Mouse (Mus musculus): ENCODE data around the gene Parp6. TPM values are rescaled to one million over a fixed set of nuclear protein-coding genes. Genes with fewer than 3 reads are reported as not detected.

Parp6 gene
- polyA plus RNA-seq, 1 experiment from 2014 or later: 226 TPM

DNA sequence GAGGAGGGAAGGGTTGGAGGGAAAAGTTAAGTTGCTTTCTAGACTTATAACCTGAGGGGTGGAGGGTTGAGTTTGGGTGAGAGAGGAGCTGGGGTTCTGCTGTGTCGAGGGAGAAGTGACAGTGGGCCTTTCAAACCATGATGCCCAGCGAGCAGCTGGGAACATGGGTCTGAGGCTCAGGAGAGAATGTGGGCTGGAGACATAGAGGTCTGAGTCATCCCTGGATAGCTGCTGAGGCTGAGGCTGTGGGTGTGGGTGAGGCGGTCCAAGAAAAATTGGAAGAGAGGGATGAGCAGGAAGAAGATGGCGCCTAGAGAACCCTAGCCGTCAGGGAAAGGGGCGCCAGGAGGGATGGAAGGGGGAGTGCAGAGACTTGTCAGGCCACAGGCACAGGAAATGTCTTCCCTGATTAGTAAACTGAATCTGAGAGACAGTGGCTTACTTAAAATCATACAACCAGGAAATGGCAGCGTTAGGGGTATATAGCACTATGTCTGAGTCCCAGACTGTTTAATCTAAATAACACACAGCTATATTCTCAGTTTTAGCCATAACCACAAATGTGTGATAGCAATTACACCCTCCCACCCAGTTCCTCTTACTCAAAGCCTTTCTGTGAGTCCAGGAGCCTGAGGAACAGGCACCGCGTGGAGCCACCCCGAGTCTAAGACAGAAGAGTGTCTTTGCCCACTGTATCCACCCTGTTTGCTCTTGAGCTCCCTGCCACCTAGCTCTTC lies 27.2 kb upstream of the Parp6 start:
- DNase-seq (no peak), ATAC-seq (ENCODE audit: low FRiP score, low TSS enrichment) (no peak)
- Histone ChIP-seq H3K4me2 (ENCODE audit: low read length) (peak overlapping the region; percentile 57), H3K4me1 (ENCODE audit: control insufficient read depth, insufficient read depth, low read length) (peaks cover 25% of the 10 kb centered on the region), H3K9me3 (ENCODE audit: control insufficient read depth, low read length) (no peaks in the 10 kb centered on the region), H3K36me3 (ENCODE audit: control insufficient read depth, insufficient read depth, low read length) (no peaks in the 10 kb centered on the region), H3K4me3 (replicated peaks; ENCODE audit: low read depth, low read length) (peak overlapping the region; percentile 25), H3K27me3 (ENCODE audit: control insufficient read depth, insufficient read depth, low read length) (no peaks in the 10 kb centered on the region), H3K27ac (replicated peaks; ENCODE audit: low read depth, low read length) (peak overlapping the region; percentile 57), H3K9ac (replicated peaks; ENCODE audit: low read length) (peak overlapping the region; percentile 36; the same call in 1 of the 2 replicates)
- WGBS: 81% methylated on average over 10 of the region's 10 CpGs

- ATAC-seq (ENCODE audit: low FRiP score, low TSS enrichment) (no peak), DNase-seq (no peak)
- H3K4me2 ChIP-seq (ENCODE audit: low read length): no peak overlapping the region
- 83% methylated on average over 8 of the region's 8 CpGs for WGBS
- H3K27ac ChIP-seq (replicated peaks; ENCODE audit: low read depth, low read length): no peak overlapping the region
- H3K9ac ChIP-seq (replicated peaks; ENCODE audit: low read length): no peak overlapping the region
- H3K4me1 ChIP-seq (ENCODE audit: control insufficient read depth, insufficient read depth, low read length): no peaks in the 10 kb centered on the region
- H3K36me3 ChIP-seq (ENCODE audit: control insufficient read depth, insufficient read depth, low read length): peaks cover 29% of the 10 kb centered on the region; the same call in 1 of the 2 replicates
- no peaks in the 10 kb centered on the region for H3K27me3 ChIP-seq (ENCODE audit: control insufficient read depth, insufficient read depth, low read length)
- no peaks in the 10 kb centered on the region for H3K9me3 ChIP-seq (ENCODE audit: control insufficient read depth, low read length)
- no peak overlapping the region for H3K4me3 ChIP-seq (replicated peaks; ENCODE audit: low read depth, low read length)
Observed at GRCm38 (mm10) chr9:59601661-59602060, 15.4 kb upstream of the Parp6 start.

DNA sequence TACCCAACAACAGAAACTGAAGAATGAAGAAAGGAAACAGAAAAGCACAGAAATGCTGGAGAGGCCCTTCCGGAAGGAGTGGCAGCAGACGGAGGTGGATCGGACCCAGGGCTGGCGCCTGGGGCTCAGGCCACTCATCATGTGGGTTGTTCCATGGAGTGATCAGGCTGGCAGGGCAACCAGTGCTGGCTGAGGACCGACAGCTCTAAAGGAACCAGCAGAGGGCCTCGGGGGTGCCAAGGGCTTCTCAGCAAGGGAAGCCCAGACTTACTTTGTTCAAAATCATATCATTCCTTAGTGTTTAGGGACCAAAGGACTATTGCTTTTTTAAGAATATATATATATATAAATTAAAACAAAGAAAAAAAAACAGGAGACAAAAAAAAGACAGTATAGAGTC lies 11.1 kb upstream of the Parp6 start:
- WGBS: 60% methylated on average over 6 of the region's 6 CpGs
- no peak overlapping the region for H3K4me3 ChIP-seq (replicated peaks; ENCODE audit: low read depth, low read length)
- H3K27ac ChIP-seq (replicated peaks; ENCODE audit: low read depth, low read length): no peak overlapping the region
- no peaks in the 10 kb centered on the region for H3K4me1 ChIP-seq (ENCODE audit: control insufficient read depth, insufficient read depth, low read length)
- H3K36me3 ChIP-seq (ENCODE audit: control insufficient read depth, insufficient read depth, low read length): peaks cover 30% of the 10 kb centered on the region; the same call in 1 of the 2 replicates
- ATAC-seq (ENCODE audit: low FRiP score, low TSS enrichment) (no peak), DNase-seq (no peak)
- no peaks in the 10 kb centered on the region for H3K27me3 ChIP-seq (ENCODE audit: control insufficient read depth, insufficient read depth, low read length)
- H3K9ac ChIP-seq (replicated peaks; ENCODE audit: low read length): no peak overlapping the region
- no peak overlapping the region for H3K4me2 ChIP-seq (ENCODE audit: low read length)
- no peaks in the 10 kb centered on the region for H3K9me3 ChIP-seq (ENCODE audit: control insufficient read depth, low read length)

DNA sequence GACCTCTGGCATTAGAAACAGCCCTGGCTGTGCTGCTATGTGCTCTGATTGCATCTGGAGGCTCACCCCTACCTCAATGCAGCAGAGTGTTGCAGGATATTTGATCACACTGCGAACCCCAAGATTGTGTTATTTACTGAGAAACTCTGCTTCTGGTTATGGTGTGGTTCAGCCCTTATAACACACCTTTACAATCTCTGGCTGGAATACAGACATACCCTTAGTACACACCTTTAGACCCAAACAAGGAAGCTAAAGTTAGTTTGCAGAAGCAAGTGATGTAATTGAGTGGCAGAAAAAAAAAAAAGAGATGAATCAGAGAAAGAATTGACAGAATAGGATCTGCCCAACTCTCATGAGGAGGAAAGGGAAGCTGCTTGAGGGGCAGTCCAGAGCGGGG lies 6.1 kb upstream of the Parp6 start:
- no peaks in the 10 kb centered on the region for H3K4me1 ChIP-seq (ENCODE audit: control insufficient read depth, insufficient read depth, low read length)
- H3K27me3 ChIP-seq (ENCODE audit: control insufficient read depth, insufficient read depth, low read length): no peaks in the 10 kb centered on the region
- no peak for ATAC-seq (ENCODE audit: low FRiP score, low TSS enrichment)
- no peak overlapping the region for H3K27ac ChIP-seq (replicated peaks; ENCODE audit: low read depth, low read length)
- no peaks in the 10 kb centered on the region for H3K9me3 ChIP-seq (ENCODE audit: control insufficient read depth, low read length)
- H3K9ac ChIP-seq (replicated peaks; ENCODE audit: low read length): no peak overlapping the region
- no peak overlapping the region for H3K4me2 ChIP-seq (ENCODE audit: low read length)
- H3K36me3 ChIP-seq (ENCODE audit: control insufficient read depth, insufficient read depth, low read length): peaks cover 6% of the 10 kb centered on the region; the same call in 1 of the 2 replicates
- 88% methylated on average over 2 of the region's 2 CpGs for WGBS
- H3K4me3 ChIP-seq (replicated peaks; ENCODE audit: low read depth, low read length): no peak overlapping the region
- no peak for DNase-seq

GRCm38 (mm10) chr9:59615797-59616196 lies 1.3 kb upstream of the Parp6 start:
- ATAC-seq (ENCODE audit: low FRiP score, low TSS enrichment) (no peak), DNase-seq (no peak)
- peaks cover 22% of the 10 kb centered on the region for H3K4me1 ChIP-seq (ENCODE audit: control insufficient read depth, insufficient read depth, low read length)
- H3K36me3 ChIP-seq (ENCODE audit: control insufficient read depth, insufficient read depth, low read length): no peaks in the 10 kb centered on the region
- no peak overlapping the region for H3K27ac ChIP-seq (replicated peaks; ENCODE audit: low read depth, low read length)
- no peaks in the 10 kb centered on the region for H3K9me3 ChIP-seq (ENCODE audit: control insufficient read depth, low read length)
- H3K4me2 ChIP-seq (ENCODE audit: low read length): no peak overlapping the region
- no peak overlapping the region for H3K9ac ChIP-seq (replicated peaks; ENCODE audit: low read length)
- H3K27me3 ChIP-seq (ENCODE audit: control insufficient read depth, insufficient read depth, low read length): no peaks in the 10 kb centered on the region
- H3K4me3 ChIP-seq (replicated peaks; ENCODE audit: low read depth, low read length): no peak overlapping the region
- 85% methylated on average over 2 of the region's 2 CpGs for WGBS

GRCm38 (mm10) chr9:59617307-59617973 lies 356 bp downstream of the Parp6 start:
- Histone ChIP-seq H3K36me3 (ENCODE audit: control insufficient read depth, insufficient read depth, low read length) (peaks cover 9% of the 10 kb centered on the region; the same call in 1 of the 2 replicates), H3K27ac (replicated peaks; ENCODE audit: low read depth, low read length) (peak overlapping the region; percentile 93), H3K4me3 (replicated peaks; ENCODE audit: low read depth, low read length) (peak overlapping the region; percentile 87), H3K9ac (replicated peaks; ENCODE audit: low read length) (peak overlapping the region; percentile 93), H3K27me3 (ENCODE audit: control insufficient read depth, insufficient read depth, low read length) (no peaks in the 10 kb centered on the region), H3K4me2 (ENCODE audit: low read length) (peak overlapping the region; percentile 74), H3K4me1 (ENCODE audit: control insufficient read depth, insufficient read depth, low read length) (peaks cover 22% of the 10 kb centered on the region), H3K9me3 (ENCODE audit: control insufficient read depth, low read length) (no peaks in the 10 kb centered on the region)
- DNase-seq (no peak), ATAC-seq (ENCODE audit: low FRiP score, low TSS enrichment) (no peak; the same call in 1 of the 2 replicates)
- WGBS: under 1% methylated on average over 57 of the region's 58 CpGs

DNA sequence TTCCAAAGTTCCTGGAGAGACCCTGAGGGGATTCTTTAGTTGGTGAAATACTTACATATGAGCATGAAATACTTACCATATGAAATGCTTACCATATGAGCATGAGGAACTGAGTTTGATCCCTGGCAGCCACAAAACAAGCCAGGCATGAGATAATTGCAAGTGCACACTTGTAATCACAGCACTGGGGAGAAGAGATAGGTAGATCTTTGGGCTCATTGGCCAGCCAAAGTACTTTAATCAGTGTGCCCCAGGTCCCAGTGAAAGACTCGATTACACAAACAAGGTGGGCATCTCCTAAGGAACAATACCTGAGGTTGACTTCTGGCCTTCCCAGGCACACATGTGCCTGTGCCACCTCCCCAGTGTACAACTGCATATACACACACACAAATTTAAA lies 21.3 kb downstream of the Parp6 start:
- 85% methylated on average over 1 of the region's 1 CpGs for WGBS
- H3K36me3 ChIP-seq (ENCODE audit: control insufficient read depth, insufficient read depth, low read length): peaks cover 90% of the 10 kb centered on the region
- ATAC-seq (ENCODE audit: low FRiP score, low TSS enrichment): no peak
- no peak overlapping the region for H3K4me2 ChIP-seq (ENCODE audit: low read length)
- H3K4me1 ChIP-seq (ENCODE audit: control insufficient read depth, insufficient read depth, low read length): no peaks in the 10 kb centered on the region
- no peak for DNase-seq
- H3K27ac ChIP-seq (replicated peaks; ENCODE audit: low read depth, low read length): no peak overlapping the region
- H3K27me3 ChIP-seq (ENCODE audit: control insufficient read depth, insufficient read depth, low read length): no peaks in the 10 kb centered on the region
- H3K4me3 ChIP-seq (replicated peaks; ENCODE audit: low read depth, low read length): no peak overlapping the region
- no peak overlapping the region for H3K9ac ChIP-seq (replicated peaks; ENCODE audit: low read length)
- H3K9me3 ChIP-seq (ENCODE audit: control insufficient read depth, low read length): no peaks in the 10 kb centered on the region

DNA sequence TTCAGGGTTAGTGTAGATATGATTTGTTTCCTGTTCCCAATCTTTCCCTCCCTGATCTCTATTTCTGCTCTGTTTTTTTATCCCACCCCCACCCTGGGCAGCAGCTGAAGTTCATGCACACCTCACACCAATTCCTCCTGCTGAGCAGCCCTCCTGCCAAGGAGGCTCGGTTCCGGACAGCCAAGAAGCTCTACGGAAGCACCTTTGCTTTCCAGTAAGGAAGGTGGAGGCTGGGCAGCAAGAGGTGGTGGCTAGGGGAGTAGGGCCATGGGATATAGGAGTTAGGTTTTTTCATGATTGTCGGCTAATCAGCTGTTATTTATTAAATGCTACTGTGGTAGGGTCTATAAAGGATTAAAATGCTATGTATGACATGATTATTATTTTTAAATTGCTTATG lies 22.9 kb downstream of the Parp6 start:
- Histone ChIP-seq H3K4me3 (replicated peaks; ENCODE audit: low read depth, low read length) (no peak overlapping the region), H3K9me3 (ENCODE audit: control insufficient read depth, low read length) (no peaks in the 10 kb centered on the region), H3K36me3 (ENCODE audit: control insufficient read depth, insufficient read depth, low read length) (peaks cover 90% of the 10 kb centered on the region), H3K27me3 (ENCODE audit: control insufficient read depth, insufficient read depth, low read length) (no peaks in the 10 kb centered on the region), H3K4me2 (ENCODE audit: low read length) (no peak overlapping the region), H3K27ac (replicated peaks; ENCODE audit: low read depth, low read length) (no peak overlapping the region), H3K4me1 (ENCODE audit: control insufficient read depth, insufficient read depth, low read length) (no peaks in the 10 kb centered on the region), H3K9ac (replicated peaks; ENCODE audit: low read length) (no peak overlapping the region)
- ATAC-seq (ENCODE audit: low FRiP score, low TSS enrichment) (no peak), DNase-seq (no peak)
- WGBS: 92% methylated on average over 4 of the region's 4 CpGs

DNA sequence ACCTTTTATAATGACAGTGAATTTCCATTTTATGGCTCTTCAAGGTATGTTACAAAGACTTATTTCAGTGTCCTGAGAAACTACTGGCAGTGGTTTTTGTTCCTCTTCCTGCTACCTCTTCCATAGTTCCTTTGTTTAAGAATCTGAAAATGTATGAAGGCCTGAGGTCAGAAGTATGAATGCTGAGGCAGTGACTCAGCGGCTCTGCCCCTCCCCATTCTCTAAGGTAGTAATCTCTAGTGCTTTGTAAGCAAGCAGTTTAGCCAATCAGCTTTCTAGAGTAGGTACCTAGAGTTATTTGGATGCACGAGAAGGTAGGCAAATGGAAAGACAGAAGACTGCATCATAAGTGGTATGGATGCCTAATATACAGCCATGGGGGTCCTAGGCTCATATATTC lies 24.2 kb downstream of the Parp6 start:
- H3K27ac ChIP-seq (replicated peaks; ENCODE audit: low read depth, low read length): no peak overlapping the region
- H3K9ac ChIP-seq (replicated peaks; ENCODE audit: low read length): no peak overlapping the region
- H3K4me2 ChIP-seq (ENCODE audit: low read length): no peak overlapping the region
- no peak for ATAC-seq (ENCODE audit: low FRiP score, low TSS enrichment)
- no peaks in the 10 kb centered on the region for H3K9me3 ChIP-seq (ENCODE audit: control insufficient read depth, low read length)
- no peaks in the 10 kb centered on the region for H3K4me1 ChIP-seq (ENCODE audit: control insufficient read depth, insufficient read depth, low read length)
- H3K4me3 ChIP-seq (replicated peaks; ENCODE audit: low read depth, low read length): no peak overlapping the region
- peaks cover 88% of the 10 kb centered on the region for H3K36me3 ChIP-seq (ENCODE audit: control insufficient read depth, insufficient read depth, low read length)
- H3K27me3 ChIP-seq (ENCODE audit: control insufficient read depth, insufficient read depth, low read length): no peaks in the 10 kb centered on the region
- 89% methylated on average over 2 of the region's 2 CpGs for WGBS
- no peak for DNase-seq
